Mouse (Mus musculus) myocyte (in vitro differentiated cells): ENCODE results near the gene Abhd12. TPM values are rescaled to one million over a fixed set of nuclear protein-coding genes. Genes with fewer than 3 reads are reported as not detected.
A peak's percentile ranks its signal among the peaks of the same experiment; 100 is the strongest.

Experiments
- H3K27me3 ChIP-seq: one replicate; pipeline ENCODE4 v1.6.1; 2011; ENCODE audit not compliant: control insufficient read depth, insufficient read depth, insufficient read length
- H3K36me3 ChIP-seq: one replicate; pipeline ENCODE4 v1.6.1; 2011; ENCODE audit not compliant: control insufficient read depth, insufficient read depth
- H3K4me2 ChIP-seq: one replicate; pipeline ENCODE4 v1.6.1; 2011; ENCODE audit warnings: low read depth, control low read depth
- H3K4me3 ChIP-seq: one replicate; pipeline ENCODE4 v1.5.1; 2011; ENCODE audit warnings: mild to moderate bottlenecking, control low read depth, moderate library complexity
- H3K79me2 ChIP-seq: one replicate; pipeline ENCODE4 v1.6.1; 2011; ENCODE audit not compliant: control insufficient read depth, insufficient read depth
- H3ac ChIP-seq: one replicate; pipeline ENCODE4 v1.6.1; 2011; ENCODE audit not compliant: control insufficient read depth, insufficient read length
- CEBPB ChIP-seq: IDR thresholded peaks from 2 replicates; pipeline ENCODE4 v1.6.1; 2011; ENCODE audit warnings: mild to moderate bottlenecking, moderate library complexity; ENCODE audit not compliant: poor library complexity, insufficient read depth, severe bottlenecking
- E2F4 ChIP-seq: IDR thresholded peaks from one replicate; pipeline ENCODE4 v1.6.1; 2011; ENCODE audit warnings: mild to moderate bottlenecking, control low read depth, moderate library complexity; ENCODE audit not compliant: insufficient read depth
- MAX ChIP-seq: IDR thresholded peaks from one replicate; pipeline ENCODE4 v1.6.1; 2011; ENCODE audit warnings: low read depth, mild to moderate bottlenecking, control low read depth
- MYOD1 ChIP-seq, 3 experiments: IDR thresholded peaks; one replicate each; pipeline ENCODE4 v1.6.1; 2011; ENCODE audit warnings: control low read depth in 2 of 3, low read depth in 2 of 3, mild to moderate bottlenecking in 2 of 3, moderate library complexity in 1 of 3; ENCODE audit not compliant: insufficient read length in 2 of 3, control insufficient read depth in 1 of 3
- MYOG ChIP-seq, 3 experiments: IDR thresholded peaks; one replicate each; pipeline ENCODE4 v1.6.1; 2011; ENCODE audit warnings: control low read depth in 2 of 3, low read depth in 2 of 3, mild to moderate bottlenecking in 2 of 3; ENCODE audit not compliant: insufficient read length in 2 of 3, control insufficient read depth in 1 of 3, insufficient read depth in 1 of 3
- POLR2A ChIP-seq: IDR thresholded peaks from one replicate; pipeline ENCODE4 v1.6.1; 2011; ENCODE audit warnings: low read depth, mild to moderate bottlenecking, control low read depth, moderate library complexity; ENCODE audit not compliant: insufficient read length
- POLR2AphosphoS2 ChIP-seq: IDR thresholded peaks from one replicate; pipeline ENCODE4 v1.6.1; 2011; ENCODE audit warnings: low read depth, control low read depth; ENCODE audit not compliant: insufficient read length
- REST ChIP-seq: IDR thresholded peaks from one replicate; pipeline ENCODE4 v1.6.1; 2011; ENCODE audit warnings: mild to moderate bottlenecking, control low read depth, moderate library complexity; ENCODE audit not compliant: insufficient read depth, insufficient read length
- SRF ChIP-seq: IDR thresholded peaks from one replicate; pipeline ENCODE4 v1.6.1; 2011; ENCODE audit warnings: low read depth; ENCODE audit not compliant: control insufficient read depth, insufficient read length
- TCF12 ChIP-seq: IDR thresholded peaks from one replicate; pipeline ENCODE4 v1.6.1; 2011; ENCODE audit warnings: mild to moderate bottlenecking, control low read depth; ENCODE audit not compliant: poor library complexity, insufficient read depth, severe bottlenecking
- TCF3 ChIP-seq: IDR thresholded peaks from one replicate; pipeline ENCODE4 v1.6.1; 2011; ENCODE audit warnings: low read depth, control low read depth; ENCODE audit not compliant: insufficient read length
- USF1 ChIP-seq: IDR thresholded peaks from one replicate; pipeline ENCODE4 v1.6.1; 2011; ENCODE audit warnings: low read depth, mild to moderate bottlenecking, control low read depth, moderate library complexity
- polyA plus RNA-seq: library from polyadenylated mRNA; unstranded; fragments of >200 nt; fragmentation: generic; extraction: Trizol; gene quantifications from one replicate; pipeline ENCODE4 v1.2.1, GENCODE M21; 2012; ENCODE audit warnings: missing spikeins

Abhd12 gene
- polyA plus RNA-seq, 1 experiment = 50.7 TPM

- Histone ChIP-seq H3K36me3 (no peaks in the 10 kb centered on the region), H3K4me2 (no peak overlapping the region), H3K79me2 (no peaks in the 10 kb centered on the region), H3K4me3 (no peak overlapping the region), H3K27me3 (no peaks in the 10 kb centered on the region), H3ac (no peak overlapping the region)
- no peak for TF ChIP-seq TCF3
- no peak for TF ChIP-seq POLR2A
- TF ChIP-seq POLR2AphosphoS2 = no peak
- TF ChIP-seq MAX = no peak
- TF ChIP-seq MYOD1 (IDR thresholded peaks at IDR 0.05; ENCODE audit: control insufficient read depth in 1 of 3, insufficient read length in 2 of 3, low read depth in 2 of 3) = no peak
- TF ChIP-seq CEBPB = no peak
- TF ChIP-seq REST = no peak
- no peak for TF ChIP-seq MYOG (IDR thresholded peaks at IDR 0.05; ENCODE audit: control insufficient read depth in 1 of 3, insufficient read depth in 1 of 3, insufficient read length in 2 of 3, low read depth in 2 of 3)
- no peak for TF ChIP-seq SRF
- no peak for TF ChIP-seq E2F4
- TF ChIP-seq USF1 = no peak
- TF ChIP-seq TCF12 = no peak
These were observed 16.0 kb upstream of the Abhd12 start for GRCm38 (mm10) chr2:150920543-150920942.

GRCm38 (mm10) chr2:150918720-150919119, 14.2 kb upstream of the Abhd12 start:
- TF ChIP-seq TCF12 (no peak), E2F4 (no peak), POLR2AphosphoS2 (no peak), POLR2A (no peak), CEBPB (no peak), USF1 (no peak), REST (no peak), MAX (no peak), MYOG (IDR thresholded peaks at IDR 0.05; ENCODE audit: control insufficient read depth in 1 of 3, insufficient read depth in 1 of 3, insufficient read length in 2 of 3, low read depth in 2 of 3) (no peak), TCF3 (no peak), MYOD1 (IDR thresholded peaks at IDR 0.05; ENCODE audit: control insufficient read depth in 1 of 3, insufficient read length in 2 of 3, low read depth in 2 of 3) (no peak), SRF (no peak)
- Histone ChIP-seq H3K4me3 (no peak overlapping the region), H3ac (no peak overlapping the region), H3K36me3 (no peaks in the 10 kb centered on the region), H3K4me2 (no peak overlapping the region), H3K79me2 (no peaks in the 10 kb centered on the region), H3K27me3 (no peaks in the 10 kb centered on the region)

GRCm38 (mm10) chr2:150915786-150916185, 11.2 kb upstream of the Abhd12 start:
- H3K4me3 ChIP-seq = no peak overlapping the region
- H3K79me2 ChIP-seq = no peaks in the 10 kb centered on the region
- H3K36me3 ChIP-seq = no peaks in the 10 kb centered on the region
- H3K27me3 ChIP-seq = no peaks in the 10 kb centered on the region
- no peak for TF ChIP-seq SRF
- TF ChIP-seq MYOG (IDR thresholded peaks at IDR 0.05; ENCODE audit: control insufficient read depth in 1 of 3, insufficient read depth in 1 of 3, insufficient read length in 2 of 3, low read depth in 2 of 3) = no peak
- no peak for TF ChIP-seq POLR2A
- no peak for TF ChIP-seq TCF12
- no peak for TF ChIP-seq POLR2AphosphoS2
- TF ChIP-seq CEBPB = no peak
- TF ChIP-seq MAX = no peak
- no peak overlapping the region for H3K4me2 ChIP-seq
- no peak overlapping the region for H3ac ChIP-seq

GRCm38 (mm10) chr2:150914781-150915515, 10.4 kb upstream of the Abhd12 start:
- no peak overlapping the region for H3ac ChIP-seq
- no peak for TF ChIP-seq CEBPB
- TF ChIP-seq TCF3 = no peak
- no peak for TF ChIP-seq SRF
- TF ChIP-seq USF1 = no peak
- no peak for TF ChIP-seq MAX
- TF ChIP-seq POLR2AphosphoS2 = no peak
- TF ChIP-seq MYOG (IDR thresholded peaks at IDR 0.05; ENCODE audit: control insufficient read depth in 1 of 3, insufficient read depth in 1 of 3, insufficient read length in 2 of 3, low read depth in 2 of 3) = no peak
- no peak for TF ChIP-seq POLR2A
- no peak for TF ChIP-seq E2F4
- TF ChIP-seq TCF12 = no peak
- no peak overlapping the region for H3K4me3 ChIP-seq
- no peaks in the 10 kb centered on the region for H3K79me2 ChIP-seq
- peak overlapping the region; percentile 12 for H3K4me2 ChIP-seq
- H3K36me3 ChIP-seq = no peaks in the 10 kb centered on the region
- H3K27me3 ChIP-seq = no peaks in the 10 kb centered on the region

GRCm38 (mm10) chr2:150910295-150910881, 5.8 kb upstream of the Abhd12 start:
- no peaks in the 10 kb centered on the region for H3K36me3 ChIP-seq
- TF ChIP-seq POLR2AphosphoS2 (no peak), MYOG (IDR thresholded peaks at IDR 0.05; ENCODE audit: control insufficient read depth in 1 of 3, insufficient read depth in 1 of 3, insufficient read length in 2 of 3, low read depth in 2 of 3) (no peak), TCF12 (no peak), USF1 (no peak), SRF (no peak), E2F4 (no peak), CEBPB (no peak), TCF3 (no peak), MAX (no peak), REST (no peak), POLR2A (no peak)
- peak overlapping the region; percentile 61 for H3K4me3 ChIP-seq
- H3K79me2 ChIP-seq = no peaks in the 10 kb centered on the region
- no peaks in the 10 kb centered on the region for H3K27me3 ChIP-seq
- peak overlapping the region; percentile 99 for H3K4me2 ChIP-seq
- peak overlapping the region; percentile 81 for H3ac ChIP-seq
